Mouse (Mus musculus) kidney, adult 9 months (tissue): Measurements from ENCODE around the gene Adal.

Source experiments
- DNase-seq: peaks from one replicate; pipeline ENCODE4 v3.0.0; 2022

The Adal gene

DNA sequence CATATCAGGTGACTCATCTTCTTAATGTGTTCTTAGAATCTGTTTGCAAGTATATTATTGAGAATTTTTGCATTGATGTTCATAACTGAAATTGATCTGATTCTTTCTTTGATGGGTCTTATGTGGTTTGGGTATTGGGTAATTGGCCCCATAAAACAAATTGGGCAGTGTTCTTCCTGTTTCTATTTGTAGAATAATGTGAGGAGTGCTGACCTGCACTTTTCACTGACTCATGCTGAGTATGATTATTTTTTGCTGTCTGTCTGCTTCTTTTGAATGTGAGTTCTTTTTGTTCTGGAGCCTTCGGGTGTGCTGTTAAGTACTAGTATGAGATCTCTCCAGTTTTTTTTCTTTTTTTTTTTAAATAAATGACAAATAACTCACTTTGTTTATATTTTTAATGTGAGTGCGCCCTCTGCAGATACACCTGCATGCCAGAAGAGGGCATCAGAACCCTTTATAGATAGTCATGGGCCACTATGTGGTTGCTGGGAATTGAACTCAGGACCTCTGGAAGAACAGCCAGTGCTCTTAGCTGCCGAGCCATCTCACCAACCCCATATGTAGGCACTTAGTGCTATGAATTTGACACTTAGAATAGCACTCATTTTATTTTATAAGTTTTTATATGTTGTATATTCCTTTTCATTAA is 38.7 kb downstream of the Adal start:
- no peak for DNase-seq

DNA sequence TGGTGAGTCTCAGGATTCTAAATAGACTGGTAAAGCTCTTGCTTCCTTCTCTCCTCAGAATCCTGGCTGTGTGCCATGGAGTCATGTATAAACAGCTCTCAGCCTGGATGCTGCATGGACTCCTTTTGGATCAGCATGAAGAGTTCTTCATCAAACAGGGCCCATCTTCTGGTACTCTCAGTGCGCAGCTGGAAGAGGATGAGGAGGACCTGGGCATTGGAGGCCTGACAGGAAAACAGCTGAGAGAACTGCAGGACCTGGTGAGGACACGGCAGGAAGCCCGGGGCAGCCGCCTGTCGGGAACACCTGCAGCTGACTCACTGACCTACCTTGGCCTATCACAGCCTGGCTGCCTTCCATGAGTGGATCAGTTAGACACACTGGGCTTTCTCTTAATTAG is 43.2 kb downstream of the Adal start:
- DNase-seq, result no peak

DNA sequence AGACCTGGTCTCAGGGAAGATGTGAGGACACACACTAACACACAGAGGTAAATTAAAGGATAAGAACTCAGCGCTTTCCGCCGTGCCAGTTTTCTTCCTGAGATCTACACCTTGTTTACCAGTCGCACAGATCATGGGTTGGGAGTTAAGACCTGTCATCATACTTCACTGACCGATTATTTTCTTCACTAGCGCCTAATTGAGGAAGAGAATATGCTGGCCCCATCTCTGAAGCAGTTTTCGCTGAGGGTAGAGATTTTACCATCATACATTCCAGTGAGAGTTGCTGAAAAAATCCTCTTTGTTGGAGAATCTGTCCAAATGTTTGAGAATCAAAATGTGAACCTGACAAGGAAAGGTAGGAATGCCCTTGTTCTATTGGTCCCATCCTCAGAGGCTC is 43.9 kb downstream of the Adal start:
- no peak for DNase-seq

GRCm38 (mm10) chr2:121188530-121188929 is 48.3 kb downstream of the Adal start:
- no peak for DNase-seq

- DNase-seq, result no peak
These were observed 55.2 kb downstream of the Adal start for GRCm38 (mm10) chr2:121195466-121195865.

- no peak for DNase-seq
These were observed 64.0 kb downstream of the Adal start for GRCm38 (mm10) chr2:121204276-121204675.
